Mouse (Mus musculus) brain, embryonic 14.5 days (tissue): ENCODE data around the gene Gipc2. TPM values are rescaled to one million over a fixed set of nuclear protein-coding genes. Genes with fewer than 3 reads are reported as not detected.
A peak's percentile ranks its signal among the peaks of the same experiment; 100 is the strongest.

Experiments used
- DNase-seq: peaks from one replicate; pipeline ENCODE4 v3.0.0-alpha.2; 2011; ENCODE audit warnings: low read depth
- CTCF ChIP-seq: fragments of 200-500 bp; IDR thresholded peaks from 2 replicates; pipeline ENCODE4 v1.5.1; 2012; ENCODE audit warnings: inconsistent platforms, mild to moderate bottlenecking, moderate library complexity, borderline replicate concordance; ENCODE audit not compliant: insufficient read depth, insufficient read length; ENCODE audit errors: extremely low read depth
- POLR2A ChIP-seq: fragments of 200-500 bp; IDR thresholded peaks from 2 replicates; pipeline ENCODE4 v1.6.1; 2012; ENCODE audit warnings: mild to moderate bottlenecking, inconsistent platforms, borderline replicate concordance; ENCODE audit not compliant: poor library complexity, insufficient read depth, insufficient read length, severe bottlenecking; ENCODE audit errors: extremely low read depth
- polyA plus RNA-seq: library from polyadenylated mRNA; depleted of rRNA; stranded (reverse); fragments of >200 nt; gene quantifications from 2 replicates; pipeline ENCODE4 v1.2.3, GENCODE M21; 2012

Gipc2 gene
- polyA plus RNA-seq, 1 experiment, result 6.0 TPM

GRCm38 (mm10) chr3:152108560-152109259, 57.3 kb downstream of the Gipc2 start:
- DNase-seq, result peak; percentile 42
- TF ChIP-seq CTCF (no peak), POLR2A (no peak)

- DNase-seq, result no peak
These were observed 58.0 kb downstream of the Gipc2 start for GRCm38 (mm10) chr3:152108003-152108395.

GRCm38 (mm10) chr3:152107149-152108002, 58.7 kb downstream of the Gipc2 start:
- no peak for TF ChIP-seq POLR2A
- no peak for TF ChIP-seq CTCF
- DNase-seq, result peak; percentile 74

More at GRCm38 (mm10) chr3:152108003-152108395, 58.0 kb downstream of the Gipc2 start:
- TF ChIP-seq CTCF (no peak), POLR2A (no peak)

GRCm38 (mm10) chr3:152106225-152107148, 59.5 kb downstream of the Gipc2 start:
- peak; percentile 79 for DNase-seq
- TF ChIP-seq POLR2A (no peak), CTCF (no peak)

- DNase-seq, result peak; percentile 87
- peak; percentile 86 for TF ChIP-seq CTCF
- no peak for TF ChIP-seq POLR2A
These were observed 60.7 kb downstream of the Gipc2 start for GRCm38 (mm10) chr3:152105341-152105740.

- DNase-seq, result no peak
- TF ChIP-seq POLR2A (no peak), CTCF (no peak)
These were observed 62.6 kb downstream of the Gipc2 start for GRCm38 (mm10) chr3:152103381-152103780.

GRCm38 (mm10) chr3:152101459-152101858, 64.6 kb downstream of the Gipc2 start:
- no peak for TF ChIP-seq POLR2A
- TF ChIP-seq CTCF, result 0 out of 2 replicates have a peak, but pooled peaks have one; percentile 6
- DNase-seq, result no peak

- no peak for TF ChIP-seq POLR2A
- TF ChIP-seq CTCF, result no peak
- peak; percentile 88 for DNase-seq
These were observed 65.8 kb downstream of the Gipc2 start for GRCm38 (mm10) chr3:152100119-152100818.

- no peak for TF ChIP-seq CTCF
- no peak for TF ChIP-seq POLR2A
- DNase-seq, result peak; percentile 69
These were observed 71.0 kb downstream of the Gipc2 start for GRCm38 (mm10) chr3:152095030-152095429.

GRCm38 (mm10) chr3:152092385-152093057, 73.5 kb downstream of the Gipc2 start:
- DNase-seq, result peak; percentile 55
- peak; percentile 24; the same call in 1 of the 2 replicates for TF ChIP-seq CTCF
- TF ChIP-seq POLR2A, result no peak
